Mouse (Mus musculus) liver, embryonic 14.5 days (tissue): ENCODE measurements at regions not wholly inside any gene's neighbourhood (a gene's known extent, or its start where the extent isn't known, plus 50 kb on each side); places are given as distances from the start of the nearest gene placed in this dataset.

Experiments
- CTCF ChIP-seq: IDR thresholded peaks from 2 replicates; pipeline ENCODE4 v1.5.1; 2016; ENCODE audit warnings: antibody characterized with exemption, low read depth, control low read depth
- EP300 ChIP-seq: IDR thresholded peaks from 2 replicates; pipeline ENCODE4 v1.6.1; 2016; ENCODE audit warnings: antibody characterized with exemption, low read depth

- no peak for TF ChIP-seq EP300
- no peak for TF ChIP-seq CTCF
These were observed 2989.1 kb upstream of the 5930422O12Rik start for GRCm38 (mm10) chr8:30439423-30439822.
